Mouse (Mus musculus): ENCODE data around the gene Spdl1.
"Not testable (repeated sequence)": the region's sequence is repeated elsewhere in the genome, so short reads cannot be mapped to it uniquely, and the experiment has no call there.

Spdl1 gene

DNA sequence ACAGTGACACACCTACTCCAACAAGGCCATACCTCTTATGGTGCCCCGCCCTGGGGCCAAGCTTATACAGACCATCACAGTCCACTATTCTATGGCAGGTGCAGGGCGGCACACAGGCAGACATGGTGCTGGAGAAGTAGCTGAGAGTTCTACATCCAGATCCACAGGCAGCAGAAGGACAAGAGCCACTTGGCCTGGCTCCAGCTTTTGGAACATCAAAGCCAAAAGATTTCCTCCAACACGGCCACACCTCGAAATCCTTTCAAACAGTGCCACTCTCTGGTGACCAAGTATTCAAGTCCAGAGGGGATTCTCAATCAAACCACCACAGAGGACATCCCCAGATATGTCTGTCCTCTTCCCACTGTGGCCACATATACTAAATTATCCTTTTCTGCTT lies 28.4 kb downstream of the Spdl1 start:
- DNase-seq (ENCODE audit: low spot score in 2 of 2): not testable (repeated sequence)

DNA sequence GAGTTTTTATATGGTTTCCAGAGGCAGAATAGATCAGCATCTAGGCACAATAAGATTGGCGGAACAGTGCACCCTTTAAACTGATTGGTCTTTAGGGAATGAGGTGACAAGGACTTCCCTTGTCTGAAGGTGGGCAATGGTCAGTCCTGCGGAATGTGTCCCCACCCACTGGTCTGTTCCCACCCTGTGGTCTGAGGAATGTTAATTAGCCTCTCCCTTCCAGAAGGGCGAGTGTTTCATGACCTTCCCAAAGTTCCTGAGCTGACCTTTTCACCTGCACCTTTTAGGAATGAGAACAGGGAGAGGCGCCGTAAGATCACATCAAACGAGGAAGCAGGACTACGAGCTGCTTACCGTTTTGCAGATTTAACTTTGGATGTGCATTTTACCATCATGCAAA lies 35.4 kb downstream of the Spdl1 start:
- DNase-seq (ENCODE audit: low spot score in 2 of 2): not testable (repeated sequence)

DNA sequence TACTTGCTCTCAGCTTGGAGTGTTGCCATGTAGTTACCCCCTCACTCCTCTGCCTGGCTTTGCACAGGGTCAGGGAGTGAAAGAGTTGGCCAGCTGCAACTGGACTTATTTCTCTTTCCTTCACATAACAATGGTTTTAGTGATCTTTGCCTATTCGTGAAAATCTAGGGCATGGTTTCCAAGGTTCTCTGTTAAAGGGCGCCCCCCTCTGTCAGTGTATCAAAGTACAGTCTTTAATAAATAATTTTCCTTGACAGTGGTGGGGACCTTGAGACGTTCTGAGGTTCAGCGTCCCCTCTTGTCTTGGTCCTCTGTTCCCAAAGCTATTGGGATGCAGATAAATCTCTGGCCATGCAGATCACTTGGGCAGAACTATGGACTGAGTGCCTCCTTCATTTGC lies 37.3 kb downstream of the Spdl1 start:
- DNase-seq (ENCODE audit: low spot score in 2 of 2): no peak

DNA sequence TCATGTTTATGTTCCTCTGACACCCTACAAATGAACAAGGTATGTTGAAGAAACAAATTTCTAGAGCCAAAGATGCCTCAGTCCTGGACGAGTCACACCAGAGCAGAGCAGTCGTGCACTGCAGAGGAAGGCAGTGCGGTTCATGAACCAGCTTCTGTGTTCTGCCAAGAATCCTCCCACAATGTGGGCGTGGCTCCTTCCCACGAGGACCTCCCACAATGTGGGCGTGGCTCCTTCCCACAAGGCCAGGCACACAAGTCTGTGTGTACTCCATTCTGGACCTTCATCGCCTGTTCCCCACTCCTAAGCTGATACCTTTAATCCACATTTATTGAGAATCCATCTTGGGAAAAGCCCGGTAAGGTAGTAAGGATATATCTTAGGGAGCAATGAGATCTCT lies 41.6 kb downstream of the Spdl1 start:
- DNase-seq (ENCODE audit: low spot score in 2 of 2): no peak

DNA sequence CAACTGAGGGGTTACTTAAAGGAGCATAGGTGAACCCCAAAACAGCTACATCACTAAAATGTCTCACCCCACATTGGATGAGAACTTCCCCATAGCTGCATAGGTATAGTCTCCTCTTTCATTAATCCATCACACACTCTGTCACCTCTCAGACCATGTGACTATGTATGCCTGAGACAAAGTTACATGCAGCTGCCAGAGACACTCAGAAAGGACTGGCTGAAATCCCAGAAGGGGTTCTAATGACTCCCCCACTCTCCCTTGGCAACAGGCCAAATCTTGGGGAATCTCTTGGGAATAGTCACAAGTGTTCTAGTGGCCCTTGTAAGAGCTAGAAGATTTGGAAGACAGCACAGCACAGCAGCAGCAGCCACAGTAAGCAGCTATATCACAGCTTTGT lies 48.6 kb downstream of the Spdl1 start:
- peak; percentile 24 to 26 for DNase-seq (ENCODE audit: low spot score in 2 of 2)

DNA sequence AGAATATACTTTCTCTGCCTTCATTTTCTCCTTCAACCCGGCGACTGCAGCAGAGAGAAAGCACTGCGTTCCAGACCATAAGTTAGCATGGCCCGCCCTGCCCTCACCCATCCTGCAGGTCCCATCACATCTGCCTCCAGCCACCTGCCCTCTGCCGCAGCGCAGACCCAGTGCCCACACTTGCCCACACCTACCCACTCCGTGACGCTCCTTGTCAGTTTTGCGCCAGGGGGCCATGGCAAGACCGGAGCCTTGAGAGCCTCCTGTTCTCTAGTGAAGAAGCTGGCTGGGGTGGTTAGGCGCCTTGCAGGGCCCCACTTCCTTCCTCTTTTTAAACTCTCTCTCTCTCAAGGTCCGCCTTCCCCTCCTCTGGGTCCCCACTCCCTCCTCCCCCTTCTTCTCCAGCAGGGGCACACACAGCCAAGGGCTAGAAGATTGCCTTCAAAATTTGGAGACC lies 49.8 kb downstream of the Spdl1 start, which contains the start of gene Dock2:
TSS of gene Dock2 (minus strand) at position 306 of the 457 bp plus-strand sequence.
- peak; percentile 22 to 27 for DNase-seq (ENCODE audit: low spot score in 2 of 2)

DNA sequence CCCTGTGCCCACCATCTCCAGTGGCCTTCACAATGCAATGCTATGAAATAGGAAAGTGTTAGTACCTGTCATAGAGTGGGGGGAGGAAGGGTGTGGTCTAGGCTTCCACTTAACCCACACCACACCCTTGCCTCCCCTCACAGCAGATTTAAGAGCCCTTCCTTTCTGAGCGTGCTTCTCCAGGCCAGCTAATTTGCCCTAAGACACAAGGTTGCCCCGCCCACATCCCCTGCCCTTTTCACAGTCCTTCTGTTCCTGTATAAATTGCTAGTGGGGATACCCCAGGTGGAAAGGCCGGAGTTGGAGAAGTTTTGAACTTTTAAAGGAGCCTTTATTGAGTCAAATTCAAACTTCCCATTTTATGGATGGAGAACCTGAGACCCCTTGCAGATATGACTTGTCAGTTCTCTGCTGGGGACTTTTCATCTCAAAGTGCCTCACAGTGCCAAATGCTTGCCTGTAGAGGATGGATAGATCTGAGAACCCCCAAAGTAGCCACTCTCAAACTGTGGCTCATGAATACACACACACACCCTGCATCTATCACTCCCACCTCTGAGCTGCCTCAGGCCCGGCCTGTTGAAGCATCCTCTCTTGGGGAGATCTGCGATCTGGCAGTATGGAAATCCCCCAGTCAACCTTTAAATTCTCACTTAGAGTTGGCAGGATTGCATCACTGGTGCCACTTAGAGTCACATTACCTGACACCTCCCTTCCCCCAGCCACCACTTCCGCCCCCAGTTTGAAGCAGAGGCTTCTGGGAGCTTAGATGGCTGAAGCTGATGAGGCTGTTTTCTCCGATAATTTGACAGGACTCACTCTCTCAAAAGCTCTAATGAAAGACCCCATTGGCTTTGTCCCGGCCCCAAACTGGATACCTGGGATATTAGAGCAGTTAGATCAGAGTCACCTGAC lies 50.7 kb downstream of the Spdl1 start:
- DNase-seq (ENCODE audit: low spot score in 2 of 2): peak; percentile 30 to 33

DNA sequence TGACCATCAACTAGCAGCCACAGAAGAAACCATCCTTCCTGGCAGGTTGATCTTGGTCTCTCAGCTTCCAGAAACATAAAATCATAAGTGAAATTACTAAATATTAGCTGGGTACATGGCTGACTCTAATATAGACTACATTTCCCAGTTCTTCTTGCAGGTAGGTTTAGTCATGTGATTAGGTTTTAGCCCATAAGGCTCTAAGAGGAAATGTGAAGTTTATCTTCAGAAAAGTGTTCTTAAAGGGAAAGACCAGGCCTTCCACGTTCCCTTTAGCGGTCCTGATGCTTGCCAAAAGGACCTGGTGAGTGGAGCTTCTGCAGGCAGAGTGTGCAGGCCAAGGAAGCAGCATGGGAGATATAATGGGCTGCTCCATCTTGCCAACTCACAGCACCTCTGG lies 52.7 kb downstream of the Spdl1 start:
- no peak for DNase-seq (ENCODE audit: low spot score in 2 of 2)

DNA sequence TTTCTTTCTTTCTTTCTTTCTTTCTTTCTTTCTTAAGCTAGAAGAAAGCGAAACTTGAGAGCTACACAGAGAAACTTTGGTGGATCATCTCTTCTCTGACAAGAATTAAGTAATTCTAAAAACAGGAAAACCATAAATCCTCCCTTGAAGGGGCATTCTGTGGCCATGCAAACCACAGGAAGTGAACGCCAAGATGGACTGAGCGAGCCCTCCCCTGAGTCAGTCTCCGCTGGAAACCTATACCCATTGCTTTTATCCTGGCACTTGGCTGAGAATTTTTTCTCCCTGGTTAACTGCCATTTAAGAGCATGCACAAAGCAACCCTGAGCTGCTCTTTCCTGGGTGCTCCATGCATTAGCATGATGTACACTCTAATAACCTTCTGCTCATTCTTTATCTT lies 53.5 kb downstream of the Spdl1 start:
- DNase-seq (ENCODE audit: low spot score in 2 of 2): no peak

DNA sequence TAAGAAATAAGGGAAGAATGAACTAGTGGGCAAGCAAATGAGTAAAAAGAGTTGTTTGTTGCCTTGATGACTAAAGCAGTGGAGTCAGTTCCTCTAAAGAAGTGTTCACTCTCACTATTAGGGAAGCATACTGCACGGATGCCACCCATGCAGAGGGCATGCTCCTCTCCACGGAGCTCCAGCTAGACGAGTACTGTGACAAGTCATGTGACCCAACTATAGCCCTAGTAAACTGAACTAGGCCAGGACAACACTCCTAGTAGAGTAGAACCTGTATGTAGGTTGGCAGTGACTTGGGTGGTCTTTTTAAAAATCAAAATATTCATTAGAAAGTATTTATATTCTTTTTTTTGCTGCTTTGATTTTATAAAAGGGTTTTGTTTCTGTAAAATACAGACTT lies 55.1 kb downstream of the Spdl1 start:
- DNase-seq (ENCODE audit: low spot score in 2 of 2): peak in 1 of 2 experiments; percentile 25

DNA sequence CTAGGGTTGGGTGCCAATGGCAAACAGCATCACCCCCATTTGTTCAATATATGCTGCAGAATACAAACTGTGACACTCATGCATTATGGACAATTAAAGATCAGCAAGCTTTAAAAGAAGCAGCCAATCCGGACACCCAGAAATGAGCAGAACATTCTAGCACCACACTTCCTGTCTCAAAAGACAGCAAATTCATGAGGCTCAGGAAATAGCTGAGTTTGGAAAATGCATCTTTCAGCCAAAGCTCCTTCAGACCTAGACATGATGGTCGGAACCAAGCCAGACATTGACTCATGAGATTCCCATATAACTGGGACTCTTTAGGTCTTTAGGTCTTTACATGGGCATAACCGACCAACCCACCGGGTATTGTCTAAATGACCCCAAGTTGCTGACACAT lies 55.9 kb downstream of the Spdl1 start:
- no peak for DNase-seq (ENCODE audit: low spot score in 2 of 2)

DNA sequence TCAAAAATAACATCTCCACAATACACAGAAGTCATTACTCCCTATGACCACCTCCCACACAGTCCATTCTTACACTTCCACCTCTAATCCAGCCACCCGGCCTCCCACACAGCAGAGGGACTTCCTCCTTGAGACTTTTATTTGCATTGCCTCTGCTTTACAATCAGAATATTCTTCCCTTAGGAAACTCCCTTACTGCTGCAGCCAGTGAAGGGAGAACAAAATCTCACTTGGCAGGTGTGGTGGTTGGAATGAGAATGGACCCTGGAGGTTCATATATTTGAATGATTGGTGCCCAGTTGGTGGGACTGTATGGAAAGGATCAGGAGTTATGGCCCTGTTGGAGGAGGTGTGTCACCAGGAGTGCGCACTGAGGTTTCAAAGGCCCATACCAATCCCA lies 57.4 kb downstream of the Spdl1 start:
- no peak for DNase-seq (ENCODE audit: low spot score in 2 of 2)

DNA sequence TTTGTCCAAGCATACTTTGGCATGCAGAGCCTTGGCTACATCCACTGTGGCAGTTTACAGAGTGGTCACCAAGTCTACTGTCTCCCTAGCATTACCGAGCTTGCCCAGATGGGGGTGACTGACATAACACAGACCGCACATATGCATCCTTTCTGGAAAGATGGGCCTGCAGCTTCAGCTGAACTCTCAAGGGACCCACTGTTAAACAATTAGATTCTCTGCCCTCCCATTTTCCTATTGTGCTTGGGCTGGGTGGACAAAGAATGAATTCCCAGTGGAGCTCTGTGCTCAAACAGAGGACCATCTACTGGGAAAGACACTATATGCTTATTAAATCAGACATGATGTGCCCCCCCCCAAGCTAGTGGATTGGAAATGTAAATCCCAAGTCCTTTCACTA lies 58.8 kb downstream of the Spdl1 start:
- DNase-seq (ENCODE audit: low spot score in 2 of 2): no peak

DNA sequence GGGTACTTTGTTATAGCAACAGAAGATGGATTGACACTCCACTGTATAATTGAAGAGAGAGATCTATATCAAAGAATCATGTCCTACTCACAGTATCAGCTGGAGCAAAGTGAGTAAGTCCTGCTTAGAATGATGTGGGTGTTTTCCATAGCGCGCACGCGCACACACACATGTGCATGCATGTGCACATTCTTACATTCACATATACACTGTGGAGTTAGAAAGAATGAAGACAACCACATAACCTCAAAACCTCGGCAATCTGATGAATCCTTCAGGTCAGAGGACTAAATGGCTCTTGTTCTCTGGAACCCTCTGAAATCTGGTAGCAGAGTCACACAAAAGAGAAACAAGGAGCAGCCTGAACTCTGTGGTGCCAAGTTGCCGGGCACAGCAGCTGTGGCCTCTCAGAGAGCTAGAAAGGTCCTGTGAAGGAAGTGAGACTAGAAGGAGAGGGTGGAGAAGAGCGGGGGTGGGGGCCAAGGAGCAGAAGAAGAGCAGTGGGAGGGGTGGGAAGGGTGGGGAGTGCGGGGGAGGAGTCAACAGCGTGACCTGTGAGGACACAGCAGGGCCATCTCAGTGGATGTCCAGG lies 60.0 kb downstream of the Spdl1 start:
- DNase-seq (ENCODE audit: low spot score in 2 of 2): peak; percentile 28 to 33

DNA sequence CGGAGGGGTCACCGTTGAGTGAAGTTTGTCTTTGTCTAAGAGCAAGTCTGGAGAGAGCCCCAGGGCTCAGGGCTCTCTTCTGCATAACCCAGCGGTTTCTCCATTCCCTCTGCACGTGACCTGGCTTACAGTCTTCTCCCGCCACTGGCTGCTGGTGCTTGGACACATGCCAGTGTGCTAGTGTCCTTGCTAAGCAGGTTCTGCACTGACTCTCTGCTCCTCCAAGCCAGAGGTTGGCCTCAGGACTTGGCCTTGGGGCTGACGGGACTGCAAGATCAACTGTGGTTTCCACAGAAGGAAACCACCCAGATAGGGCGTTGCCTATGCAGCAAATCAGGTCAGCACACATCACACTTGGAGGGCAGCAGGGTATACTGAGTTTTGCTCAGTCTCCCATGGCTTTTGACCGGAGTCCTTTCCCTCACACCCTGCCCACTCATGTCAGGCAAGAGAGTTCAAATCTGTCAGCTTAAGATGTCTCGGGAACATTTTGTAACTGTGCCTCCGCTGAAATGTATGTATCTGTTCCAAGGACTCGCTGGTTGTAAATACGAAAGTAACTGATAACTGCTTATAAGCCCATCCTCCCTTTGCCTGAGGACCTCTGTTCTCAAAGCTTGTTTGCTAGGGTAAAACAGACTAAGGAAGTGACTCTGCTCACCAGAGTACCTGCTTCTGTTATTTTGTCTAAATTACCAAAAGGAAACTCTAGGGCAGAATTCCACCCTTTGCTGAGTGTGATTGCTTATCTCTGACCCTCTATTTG lies 62.0 kb downstream of the Spdl1 start:
- peak; percentile 60 to 61 for DNase-seq (ENCODE audit: low spot score in 2 of 2)

DNA sequence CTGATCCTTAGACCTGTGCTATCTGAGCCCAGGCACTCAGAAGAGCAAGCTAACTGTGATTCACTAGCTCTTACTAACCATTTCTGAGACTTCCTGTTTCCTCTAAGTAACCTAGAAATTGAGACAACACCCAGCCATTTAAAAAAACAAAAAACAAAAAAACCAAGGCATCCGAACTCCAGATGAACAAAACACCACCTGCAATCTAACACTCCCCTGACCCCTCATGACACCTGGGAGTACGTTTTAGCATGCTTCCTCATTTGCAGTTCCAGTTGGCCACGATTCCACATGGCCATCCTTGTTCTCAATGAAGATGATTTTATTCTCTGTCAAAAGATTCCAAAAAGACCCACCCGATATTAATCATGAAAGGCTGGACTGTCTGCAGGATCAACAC lies 62.8 kb downstream of the Spdl1 start:
- DNase-seq (ENCODE audit: low spot score in 2 of 2): no peak

DNA sequence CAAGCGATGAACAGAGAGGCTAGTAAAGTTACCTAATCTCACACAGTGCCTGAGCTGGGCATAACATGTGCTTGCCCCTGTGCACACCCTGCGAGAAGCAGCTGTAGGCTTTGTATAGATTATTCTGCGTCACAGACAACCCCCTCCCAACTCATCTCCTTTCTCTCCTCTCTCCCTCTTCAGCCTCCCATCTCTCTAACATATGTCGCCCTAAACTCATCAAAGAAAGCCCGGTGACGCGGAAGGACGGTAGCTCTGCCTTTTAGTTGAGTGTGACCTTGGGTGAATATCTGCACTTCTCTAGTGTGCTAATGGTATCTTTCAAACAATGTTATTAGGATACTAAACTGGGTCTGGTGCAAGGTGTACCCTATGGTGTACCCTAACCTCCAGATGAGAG lies 63.5 kb downstream of the Spdl1 start:
- no peak for DNase-seq (ENCODE audit: low spot score in 2 of 2)

DNA sequence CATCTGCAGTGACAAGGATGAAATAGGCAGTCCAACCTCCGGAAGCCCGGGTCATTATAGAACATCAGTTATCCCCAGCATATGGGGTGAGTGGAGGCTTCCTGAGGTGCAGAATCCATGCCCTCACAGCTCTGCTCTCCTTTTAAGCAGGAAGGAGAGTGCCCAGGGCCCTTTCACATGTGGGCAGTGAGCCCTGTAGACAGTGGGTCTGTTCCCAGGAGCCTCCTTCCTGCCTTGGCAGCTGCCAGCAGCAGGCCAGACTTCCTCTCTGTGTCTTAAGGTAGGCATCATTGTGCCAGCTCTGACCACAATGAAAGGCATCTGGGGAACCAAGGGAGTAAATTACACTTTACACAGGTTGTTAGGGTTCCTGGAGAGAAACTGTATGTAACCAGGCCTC lies 64.0 kb downstream of the Spdl1 start:
- DNase-seq (ENCODE audit: low spot score in 2 of 2): peak in 1 of 2 experiments; percentile 24

DNA sequence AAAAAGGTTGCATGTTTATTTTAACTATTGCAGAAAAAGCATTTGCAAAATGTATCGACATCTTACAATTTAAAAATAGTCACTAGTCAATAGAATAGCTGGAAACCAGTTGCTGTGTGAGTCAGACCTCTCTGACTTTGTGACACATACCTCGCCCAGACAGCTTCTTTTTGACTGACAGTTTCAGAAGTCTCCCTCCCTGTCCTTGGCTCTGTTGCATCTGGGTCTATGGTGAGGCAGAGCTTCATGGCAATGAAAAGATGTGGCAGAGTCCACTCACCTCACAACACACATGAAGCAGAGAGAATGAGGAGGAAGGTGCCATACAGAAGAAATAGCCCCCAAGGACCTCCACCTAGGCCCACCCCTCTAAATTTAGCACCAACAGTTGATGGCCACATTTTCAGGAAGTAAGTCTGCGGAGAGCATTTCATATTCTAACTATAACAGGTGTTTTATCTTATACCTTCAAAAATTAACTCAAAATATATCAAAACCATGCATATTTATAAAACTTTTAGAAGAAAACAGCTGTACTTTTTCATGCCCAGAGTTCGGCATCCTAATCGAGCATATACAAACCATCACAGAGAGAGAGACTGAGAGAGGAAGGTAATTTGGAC lies 69.6 kb downstream of the Spdl1 start:
- no peak for DNase-seq (ENCODE audit: low spot score in 2 of 2)

DNA sequence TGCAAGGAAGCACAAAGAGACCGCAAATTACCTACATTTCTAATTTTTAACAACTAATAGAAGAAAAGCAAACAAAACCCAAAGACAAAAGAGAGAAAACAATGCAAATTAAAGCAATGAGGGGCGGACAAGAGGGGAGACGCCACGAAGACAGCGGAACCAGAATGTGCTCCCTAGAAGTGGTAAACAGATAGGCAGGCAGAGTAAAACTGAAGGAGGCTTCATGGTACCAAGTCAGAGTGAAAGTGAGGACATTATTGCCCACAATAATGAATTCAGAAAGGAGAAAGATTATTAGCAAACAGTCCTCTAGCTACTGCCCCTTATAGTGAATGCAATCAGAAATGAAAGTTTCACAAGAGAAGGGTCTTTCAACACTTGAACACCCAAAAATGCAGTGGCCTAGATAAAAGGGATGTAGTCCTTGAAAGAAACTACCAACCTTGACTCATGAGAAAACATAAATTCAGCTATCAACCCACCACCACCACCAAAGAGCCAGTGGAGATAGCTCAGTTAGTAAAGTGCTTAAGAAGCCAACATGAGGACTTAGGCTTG lies 70.8 kb downstream of the Spdl1 start:
- no peak for DNase-seq (ENCODE audit: low spot score in 2 of 2)

DNA sequence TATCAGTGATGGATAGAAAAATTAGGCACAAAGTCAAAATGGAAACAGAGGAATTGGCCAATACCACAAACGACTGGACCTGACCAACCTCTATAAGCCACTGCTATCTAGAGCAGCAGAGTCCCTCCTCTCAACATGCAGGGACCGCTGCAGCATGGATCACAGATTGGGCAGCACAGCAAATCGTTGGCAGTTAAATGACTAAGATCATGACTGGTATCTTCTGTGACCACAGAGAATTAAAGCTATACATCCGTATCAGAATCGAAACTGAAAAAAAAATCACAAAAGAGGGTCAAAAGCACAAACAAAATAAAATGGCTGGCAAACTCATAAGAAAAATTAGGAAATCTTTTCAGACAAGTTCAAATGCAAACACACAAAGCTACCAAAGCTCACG lies 71.3 kb downstream of the Spdl1 start:
- no peak for DNase-seq (ENCODE audit: low spot score in 2 of 2)

DNA sequence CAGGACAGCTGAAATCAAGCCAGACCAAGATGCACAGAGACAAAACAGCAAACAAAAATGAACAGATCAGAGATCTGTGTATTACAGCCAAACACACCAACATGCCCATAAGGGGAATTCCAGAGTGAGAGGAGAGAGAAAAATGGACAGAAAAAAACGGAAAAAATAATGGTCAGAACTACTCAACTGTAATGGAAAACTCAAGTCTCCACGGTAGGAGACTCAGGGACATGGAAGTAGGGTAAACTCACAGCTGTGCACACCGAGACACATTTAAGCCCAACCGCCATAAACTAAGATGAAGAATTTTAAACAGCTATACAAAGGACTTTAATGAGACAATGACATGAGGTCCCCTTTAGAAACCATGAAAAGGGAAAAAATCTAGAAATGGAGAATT lies 73.9 kb downstream of the Spdl1 start:
- DNase-seq (ENCODE audit: low spot score in 2 of 2): no peak

All from right cerebral cortex, postnatal 10 days (tissue).